Mouse (Mus musculus) MEL (cell line): ENCODE data around the gene Clpsl2.

ENCODE experiments used
- CHD1 ChIP-seq: IDR thresholded peaks from 2 replicates; pipeline ENCODE4 v1.6.1; 2012; ENCODE audit warnings: low read depth, mild to moderate bottlenecking, inconsistent platforms, low read length, improper control_type of control experiment
- CTCF ChIP-seq, 3 experiments: IDR thresholded peaks in 2 of 3; conservative IDR thresholded peaks in 1 of 3; 2 replicates each; pipeline ENCODE4 v1.5.1; 2011 to 2012; ENCODE audit warnings: low read length in 3 of 3, low read depth in 2 of 3, mild to moderate bottlenecking in 2 of 3, improper control_type of control experiment in 1 of 3, inconsistent platforms in 1 of 3, mixed read lengths in 1 of 3, moderate library complexity in 1 of 3; ENCODE audit not compliant: control insufficient read depth in 1 of 3, insufficient read depth in 1 of 3, poor library complexity in 1 of 3, severe bottlenecking in 1 of 3
- MAFK ChIP-seq: IDR thresholded peaks from 2 replicates; pipeline ENCODE4 v1.6.1; 2011; ENCODE audit warnings: low read depth, mild to moderate bottlenecking, low read length, improper control_type of control experiment, borderline replicate concordance
- MXI1 ChIP-seq: IDR thresholded peaks from 2 replicates; pipeline ENCODE4 v1.6.1; 2011; ENCODE audit warnings: mild to moderate bottlenecking, low read depth, low read length, improper control_type of control experiment
- NRF1 ChIP-seq: IDR thresholded peaks from 2 replicates; pipeline ENCODE4 v1.6.1; 2014; ENCODE audit warnings: low read depth, mild to moderate bottlenecking, inconsistent platforms, low read length, improper control_type of control experiment, moderate library complexity; ENCODE audit not compliant: poor library complexity, insufficient read depth, severe bottlenecking
- ZC3H11A ChIP-seq: IDR thresholded peaks from 2 replicates; pipeline ENCODE4 v1.6.1; 2012; ENCODE audit warnings: low read depth, mild to moderate bottlenecking, inconsistent platforms, low read length, improper control_type of control experiment
- ZKSCAN1 ChIP-seq: IDR thresholded peaks from 2 replicates; pipeline ENCODE4 v1.6.1; 2012; ENCODE audit warnings: low read depth, mild to moderate bottlenecking, inconsistent platforms, low read length, improper control_type of control experiment, moderate library complexity

DNA sequence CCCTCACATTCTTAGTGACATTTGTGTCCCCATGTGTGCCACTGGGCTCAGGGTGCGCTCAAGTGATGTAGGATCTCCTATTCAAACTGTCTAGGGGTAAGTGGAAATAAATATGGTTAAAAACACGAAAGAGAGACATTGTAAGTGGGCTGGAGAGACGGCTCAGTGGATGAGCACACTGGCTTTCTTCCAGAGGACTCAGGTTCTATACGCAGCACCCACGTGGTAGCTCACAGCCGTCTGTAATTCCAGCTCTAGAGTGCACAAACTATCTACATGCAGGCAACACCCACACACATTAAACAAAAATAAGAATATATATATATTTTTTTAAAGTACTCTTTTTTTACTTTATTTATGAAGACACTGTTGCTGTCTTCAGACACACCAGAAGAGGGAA, 23.7 kb downstream of the Clpsl2 start:
- TF ChIP-seq MXI1 (no peak), NRF1 (no peak), ZC3H11A (no peak), CTCF (IDR thresholded peaks at IDR 0.05 in 2 of 3, conservative IDR thresholded peaks at IDR 0.05 in 1 of 3; ENCODE audit: control insufficient read depth in 1 of 3, insufficient read depth in 1 of 3, low read depth in 2 of 3, low read length in 3 of 3, poor library complexity in 1 of 3, severe bottlenecking in 1 of 3) (no peak), CHD1 (no peak), ZKSCAN1 (no peak), MAFK (no peak)
